Mouse (Mus musculus): ENCODE measurements at regions not wholly inside any gene's neighbourhood (a gene's known extent, or its start where the extent isn't known, plus 50 kb on each side); places are given as distances from the start of the nearest gene placed in this dataset.

DNA sequence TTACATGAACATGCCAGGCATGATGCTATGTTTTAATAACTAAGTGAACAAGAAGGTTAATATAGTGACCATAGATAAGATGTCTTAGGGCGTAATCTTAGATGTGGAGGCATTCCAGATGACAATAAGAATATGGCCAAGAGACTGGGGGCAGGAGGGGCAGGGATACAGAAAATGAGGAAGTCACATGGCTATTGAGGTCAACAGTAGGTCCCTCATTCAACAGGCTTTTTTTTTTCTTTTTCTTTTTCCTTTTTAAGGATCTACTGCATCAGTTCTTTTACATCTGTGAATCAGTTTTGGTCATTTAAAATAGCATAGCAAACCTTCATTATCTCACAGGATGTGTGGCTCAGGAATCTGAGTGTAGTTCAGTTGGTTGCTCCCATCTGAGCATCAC, 80.4 kb upstream of the Tmem164 start:
- Histone ChIP-seq H3K27me3 (peaks cover 15% of the 10 kb centered on the region; the same call in 1 of the 2 replicates), H3K4me1 (replicated peaks) (no peaks in the 10 kb centered on the region), H3K4me2 (replicated peaks) (no peak overlapping the region), H3K9ac (replicated peaks) (no peak overlapping the region), H3K4me3 (replicated peaks) (no peak overlapping the region), H3K9me3 (no peaks in the 10 kb centered on the region), H3K36me3 (no peaks in the 10 kb centered on the region), H3K27ac (no peak overlapping the region)
- no peak for ATAC-seq
- 93% methylated on average over 1 of the region's 1 CpGs for WGBS

DNA sequence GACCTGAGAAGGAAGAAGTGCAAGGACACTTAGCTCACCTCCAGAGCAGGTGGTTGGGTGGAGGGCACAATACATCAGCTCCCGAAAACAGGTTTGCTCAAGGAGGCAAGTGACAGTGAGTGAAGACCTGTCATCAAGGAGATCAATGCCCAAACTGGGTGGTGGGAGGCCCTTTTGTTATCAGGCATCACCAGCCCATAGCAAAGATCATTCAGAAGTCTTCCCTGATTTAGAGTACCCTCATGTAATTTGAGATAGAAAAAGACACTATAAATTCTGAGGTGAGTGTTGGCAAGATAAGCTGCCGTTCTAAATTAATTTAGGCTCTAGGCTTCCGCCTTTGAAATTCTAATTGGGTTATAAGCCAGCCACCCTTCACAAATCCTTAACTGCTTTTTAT, 76.1 kb upstream of the Tmem164 start:
- H3K4me3 ChIP-seq (replicated peaks): no peak overlapping the region
- H3K27me3 ChIP-seq: peaks cover 11% of the 10 kb centered on the region; the same call in 1 of the 2 replicates
- ATAC-seq: no peak
- 80% methylated on average over 3 of the region's 3 CpGs for WGBS
- H3K4me1 ChIP-seq (replicated peaks): no peaks in the 10 kb centered on the region
- H3K9me3 ChIP-seq: no peaks in the 10 kb centered on the region
- H3K9ac ChIP-seq (replicated peaks): no peak overlapping the region
- no peaks in the 10 kb centered on the region for H3K36me3 ChIP-seq
- H3K27ac ChIP-seq: no peak overlapping the region
- H3K4me2 ChIP-seq (replicated peaks): no peak overlapping the region

DNA sequence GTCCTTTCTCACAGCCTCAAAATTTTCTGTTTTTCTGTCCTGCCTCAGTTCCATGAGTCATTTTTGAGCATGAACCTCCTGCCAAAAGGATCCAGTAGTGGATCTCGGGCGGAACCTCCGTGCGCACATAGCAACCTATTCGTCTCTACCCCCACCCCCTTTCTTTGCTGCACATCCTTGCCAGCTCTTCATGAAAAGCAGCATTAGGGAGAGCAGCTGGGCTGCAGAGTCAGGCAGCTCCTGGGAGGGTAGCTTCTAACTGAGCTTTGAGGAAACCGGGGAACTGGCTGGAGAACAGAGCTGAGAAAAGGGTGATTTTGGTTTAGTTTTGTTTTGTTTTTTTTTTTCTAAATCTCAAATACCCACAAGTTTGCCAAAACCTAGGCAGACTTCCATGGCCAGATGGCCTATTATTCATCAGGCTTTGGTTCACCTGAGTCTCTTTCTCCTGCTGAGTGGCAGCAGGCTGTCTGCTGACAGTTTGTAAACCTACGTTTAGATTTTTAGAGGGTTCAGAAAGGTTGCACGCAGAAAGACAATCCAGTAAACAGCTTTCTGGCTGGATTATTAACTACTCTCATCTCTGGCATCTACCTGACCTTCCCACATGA, 74.5 kb upstream of the Tmem164 start:
- Histone ChIP-seq H3K4me2 (replicated peaks) (no peak overlapping the region), H3K36me3 (no peaks in the 10 kb centered on the region), H3K4me1 (replicated peaks) (no peaks in the 10 kb centered on the region), H3K9ac (replicated peaks) (no peak overlapping the region), H3K4me3 (replicated peaks) (no peak overlapping the region), H3K9me3 (no peaks in the 10 kb centered on the region), H3K27me3 (peaks cover 11% of the 10 kb centered on the region; the same call in 1 of the 2 replicates), H3K27ac (no peak overlapping the region)
- no peak for ATAC-seq
- 91% methylated on average over 8 of the region's 8 CpGs for WGBS

DNA sequence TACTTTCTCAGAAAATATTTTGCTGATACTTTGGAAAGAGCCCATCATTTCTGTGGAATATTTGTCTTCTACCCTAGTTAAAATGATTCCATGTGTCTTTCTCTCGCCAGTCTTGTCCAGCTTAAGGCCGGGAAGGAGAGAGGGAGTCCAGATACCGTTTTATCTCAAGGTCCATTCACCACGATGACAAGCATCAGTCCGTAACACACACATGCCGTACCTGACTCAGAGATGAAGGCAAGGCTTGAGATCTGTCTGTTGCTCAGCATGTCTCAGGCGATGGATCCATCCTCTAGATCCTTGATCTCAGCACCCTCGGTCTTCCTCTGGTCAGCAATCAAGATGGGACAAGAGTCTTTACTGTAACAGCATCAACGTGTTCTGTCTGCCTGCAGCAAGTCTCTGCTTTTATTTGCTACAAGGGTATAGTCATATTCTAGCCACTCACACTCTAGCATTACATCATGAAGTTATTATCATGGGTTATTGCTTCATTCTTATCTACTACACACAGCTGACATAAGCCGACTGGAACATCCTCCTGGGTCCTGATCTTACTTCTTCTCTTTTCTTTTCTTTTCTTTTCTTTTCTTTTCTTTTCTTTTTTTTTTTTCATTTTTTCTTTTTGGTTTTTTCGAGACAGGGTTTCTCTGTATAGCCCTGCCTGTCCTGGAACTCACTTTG, 64.9 kb upstream of the Tmem164 start:
- Histone ChIP-seq H3K4me1 (replicated peaks) (no peaks in the 10 kb centered on the region), H3K27ac (no peak overlapping the region), H3K27me3 (peaks cover 13% of the 10 kb centered on the region), H3K36me3 (no peaks in the 10 kb centered on the region), H3K9ac (replicated peaks) (no peak overlapping the region), H3K9me3 (no peaks in the 10 kb centered on the region), H3K4me2 (replicated peaks) (no peak overlapping the region), H3K4me3 (replicated peaks) (no peak overlapping the region)
- 89% methylated on average over 11 of the region's 11 CpGs for WGBS
- no peak for ATAC-seq

DNA sequence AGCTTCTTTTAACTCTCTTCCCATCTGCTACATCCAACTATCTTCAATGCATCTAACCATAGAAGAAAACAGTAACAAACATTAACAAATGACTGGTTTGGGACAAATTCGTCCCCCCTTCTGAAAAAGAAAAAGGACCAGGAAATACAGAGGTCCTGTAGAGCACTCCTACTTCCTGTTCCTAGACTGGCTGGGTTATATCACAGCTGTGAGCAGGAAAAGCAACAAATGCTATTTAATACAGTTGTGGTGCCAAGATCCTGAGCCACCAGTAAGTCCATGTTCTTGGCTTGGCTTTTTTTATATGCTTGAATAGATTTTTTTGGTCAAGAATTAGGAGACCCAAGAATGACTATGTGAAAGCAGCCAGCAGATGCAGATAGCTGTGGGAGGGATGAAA, 62.8 kb upstream of the Tmem164 start:
- no peaks in the 10 kb centered on the region for H3K4me1 ChIP-seq (replicated peaks)
- H3K4me2 ChIP-seq (replicated peaks): no peak overlapping the region
- H3K9me3 ChIP-seq: no peaks in the 10 kb centered on the region
- H3K4me3 ChIP-seq (replicated peaks): no peak overlapping the region
- 55% methylated on average over 1 of the region's 1 CpGs for WGBS
- H3K9ac ChIP-seq (replicated peaks): no peak overlapping the region
- ATAC-seq: no peak
- H3K27ac ChIP-seq: no peak overlapping the region
- H3K36me3 ChIP-seq: no peaks in the 10 kb centered on the region
- H3K27me3 ChIP-seq: peaks cover 4% of the 10 kb centered on the region; the same call in 1 of the 2 replicates

DNA sequence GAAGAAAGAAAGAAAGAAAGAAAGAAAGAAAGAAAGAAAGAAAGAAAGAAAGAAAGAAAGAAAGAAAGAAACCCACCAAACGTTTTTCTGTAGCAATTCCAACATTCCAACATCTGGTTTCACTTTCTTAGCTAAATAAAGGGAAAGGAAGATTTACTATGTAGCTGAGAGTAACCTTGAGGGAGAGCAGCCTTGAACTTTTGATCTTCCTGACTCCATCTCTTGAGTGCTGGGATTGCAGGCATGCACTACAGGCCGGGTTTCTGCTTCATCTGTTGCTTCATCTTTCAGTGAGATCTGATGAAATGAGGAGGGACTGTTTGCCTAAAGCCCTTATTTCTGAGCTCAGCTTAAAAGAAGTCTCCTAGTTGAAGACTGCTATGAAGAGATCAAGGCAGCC, 57.8 kb upstream of the Tmem164 start:
- H3K27me3 ChIP-seq: peaks cover 9% of the 10 kb centered on the region; the same call in 1 of the 2 replicates
- H3K4me2 ChIP-seq (replicated peaks): no peak overlapping the region
- no peak overlapping the region for H3K9ac ChIP-seq (replicated peaks)
- WGBS: 45% methylated on average over 2 of the region's 2 CpGs
- no peaks in the 10 kb centered on the region for H3K4me1 ChIP-seq (replicated peaks)
- no peaks in the 10 kb centered on the region for H3K9me3 ChIP-seq
- H3K4me3 ChIP-seq (replicated peaks): no peak overlapping the region
- H3K36me3 ChIP-seq: no peaks in the 10 kb centered on the region
- ATAC-seq: no peak
- no peak overlapping the region for H3K27ac ChIP-seq

DNA sequence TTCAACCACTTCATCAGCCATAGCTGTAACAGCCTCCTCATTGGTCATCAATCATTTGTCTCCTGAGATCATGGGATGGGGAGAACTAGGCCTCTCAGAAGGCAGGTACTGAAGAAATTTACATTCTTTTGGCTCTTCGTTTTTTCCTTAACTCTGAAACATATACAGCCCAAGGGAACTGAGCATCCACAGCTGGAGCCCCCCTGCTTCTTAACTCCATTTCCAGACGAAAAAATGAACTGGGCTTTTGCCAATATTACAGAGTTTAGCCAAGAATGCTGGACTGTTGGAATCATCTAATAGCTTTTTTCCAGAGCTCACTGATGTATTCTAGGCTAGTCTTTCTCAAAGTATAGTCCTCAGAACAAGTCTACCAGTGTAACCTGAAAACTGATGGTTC, 57.3 kb upstream of the Tmem164 start:
- no peak overlapping the region for H3K27ac ChIP-seq
- WGBS: 63% methylated on average over 2 of the region's 2 CpGs
- H3K27me3 ChIP-seq: peaks cover 10% of the 10 kb centered on the region; the same call in 1 of the 2 replicates
- H3K4me3 ChIP-seq (replicated peaks): no peak overlapping the region
- no peaks in the 10 kb centered on the region for H3K9me3 ChIP-seq
- no peaks in the 10 kb centered on the region for H3K36me3 ChIP-seq
- no peak overlapping the region for H3K4me2 ChIP-seq (replicated peaks)
- no peak for ATAC-seq
- H3K4me1 ChIP-seq (replicated peaks): no peaks in the 10 kb centered on the region
- no peak overlapping the region for H3K9ac ChIP-seq (replicated peaks)
